Mouse (Mus musculus) lung, postnatal 0 days (tissue): ENCODE data around the gene Rdh14.

Experiments used
- CTCF ChIP-seq: IDR thresholded peaks from 2 replicates; pipeline ENCODE4 v1.5.1; 2016; ENCODE audit warnings: antibody characterized with exemption, mild to moderate bottlenecking
- EP300 ChIP-seq: IDR thresholded peaks from 2 replicates; pipeline ENCODE4 v1.6.1; 2016; ENCODE audit warnings: antibody characterized with exemption, mild to moderate bottlenecking, control low read depth

GRCm38 (mm10) chr12:10439483-10440235 lies 49.1 kb downstream of the Rdh14 start:
- no peak for TF ChIP-seq CTCF
- TF ChIP-seq EP300, result no peak
